Comparison of ENCODE assay signal across 16 mouse cellular contexts in genomic region chr7:98874411-98874951, GRCm38 (mm10). TPM values are rescaled to one million over a fixed set of nuclear protein-coding genes. Genes with fewer than 3 reads are reported as not detected.
A peak's percentile ranks its signal among the peaks of the same experiment; 100 is the strongest.
DNase-seq lines count a peak whose midpoint lies in the region; ATAC-seq and TF ChIP-seq lines count a peak whose summit lies in the region.
"Had no signal": no experiment of that assay in that cellular context is flagged by ENCODE, and none has a peak within 500 bp of the region (broad histone marks: within the 10 kb centered on the region; RNA-seq: fewer than 3 reads in every experiment).

No protein-coding gene starts in this region.

- DNase-seq in liver, adult 2 months (ENCODE audit: extremely low read depth, low read depth, low spot score): peak; percentile 70
- DNase-seq in liver, embryonic 11.5 days (ENCODE audit: low spot score): no peak
- peak; percentile 77 to 81 for DNase-seq in adrenal gland, postnatal 36 days
- no peak for DNase-seq in spleen, postnatal 14 days (ENCODE audit: low spot score in 2 of 2)
- no peak for DNase-seq in urinary bladder, postnatal 14 days (ENCODE audit: low spot score)
- DNase-seq: cerebellum, postnatal 14 days; gastrocnemius, postnatal 14 days; heart, postnatal 14 days; kidney, adult 18-20 months; kidney, postnatal 25 days; layer of hippocampus, adult 9-11 months; left cerebral cortex, postnatal 4 days; right cerebral cortex, postnatal 14 days had no signal

- H3K4me3 ChIP-seq in liver, adult 2 months (ENCODE audit: insufficient read depth, low read depth, low read length): no peak overlapping the region
- no peak overlapping the region for H3K4me3 ChIP-seq in liver, embryonic 11.5 days (ENCODE audit: low read depth, low read length)
- no peak overlapping the region for H3K4me3 ChIP-seq in lung, embryonic 15.5 days
- no peak overlapping the region for H3K4me3 ChIP-seq in kidney, embryonic 16.5 days (ENCODE audit: low read length)

- no peaks in the 10 kb centered on the region for H3K4me1 ChIP-seq in liver, adult 2 months (ENCODE audit: control insufficient read depth, insufficient read depth, low read length)
- H3K4me1 ChIP-seq in liver, embryonic 11.5 days (replicated peaks; ENCODE audit: control insufficient read depth, insufficient read depth, low read length): no peaks in the 10 kb centered on the region
- peaks cover 45% of the 10 kb centered on the region for H3K4me1 ChIP-seq in lung, embryonic 15.5 days
- H3K4me1 ChIP-seq in kidney, embryonic 16.5 days (ENCODE audit: insufficient read depth, low read length): peaks cover 16% of the 10 kb centered on the region; the same call in 1 of the 2 replicates

- no peak overlapping the region for H3K4me2 ChIP-seq in liver, embryonic 11.5 days
- H3K4me2 ChIP-seq in lung, embryonic 15.5 days: no peak overlapping the region
- H3K4me2 ChIP-seq in kidney, embryonic 16.5 days (replicated peaks; ENCODE audit: low read depth, low read length): no peak overlapping the region

- 23% methylated on average over 6 of the region's 6 CpGs for WGBS in liver, adult 2 months
- WGBS in liver, embryonic 11.5 days: 57% methylated on average over 6 of the region's 6 CpGs
- WGBS in lung, embryonic 15.5 days: 35% methylated on average over 6 of the region's 6 CpGs
- 59% methylated on average over 6 of the region's 6 CpGs for WGBS in kidney, embryonic 16.5 days

- no peaks in the 10 kb centered on the region for H3K79me2 ChIP-seq in liver, adult 2 months (ENCODE audit: control insufficient read depth, insufficient read depth, low read length)

- no peaks in the 10 kb centered on the region for H3K36me3 ChIP-seq in liver, adult 2 months (ENCODE audit: control insufficient read depth, insufficient read depth, low read length)
- H3K36me3 ChIP-seq in liver, embryonic 11.5 days (ENCODE audit: control insufficient read depth, insufficient read depth, low read length): no peaks in the 10 kb centered on the region
- H3K36me3 ChIP-seq in lung, embryonic 15.5 days: no peaks in the 10 kb centered on the region
- no peaks in the 10 kb centered on the region for H3K36me3 ChIP-seq in kidney, embryonic 16.5 days (ENCODE audit: insufficient read depth, low read length)
- H3K36me3 ChIP-seq: G1E had no signal

- no peak for TF ChIP-seq POLR2A in liver, adult 2 months (IDR thresholded peaks at IDR 0.05; ENCODE audit: extremely low read depth, insufficient read depth, low read length)

- no peak for ATAC-seq in liver, embryonic 11.5 days (replicated peaks; ENCODE audit: low FRiP score)
- no peak for ATAC-seq in lung, embryonic 15.5 days (ENCODE audit: borderline replicate concordance, extremely low read depth, low FRiP score, low TSS enrichment)
- ATAC-seq in kidney, embryonic 16.5 days (ENCODE audit: low FRiP score, low TSS enrichment): no peak

- H3K27me3 ChIP-seq in liver, adult 2 months (ENCODE audit: control insufficient read depth, insufficient read depth, low read length): no peaks in the 10 kb centered on the region
- no peaks in the 10 kb centered on the region for H3K27me3 ChIP-seq in liver, embryonic 11.5 days (replicated peaks; ENCODE audit: control insufficient read depth, insufficient read depth, low read length)
- H3K27me3 ChIP-seq in lung, embryonic 15.5 days: no peaks in the 10 kb centered on the region
- H3K27me3 ChIP-seq in kidney, embryonic 16.5 days (ENCODE audit: insufficient read depth, low read length): 0 out of 2 replicates have a peak, but pooled peaks cover 3% of the 10 kb centered on the region

- H3K27ac ChIP-seq in liver, adult 2 months (replicated peaks; ENCODE audit: insufficient read depth, low read depth, low read length): no peak overlapping the region
- H3K27ac ChIP-seq in liver, embryonic 11.5 days (ENCODE audit: low read depth, low read length): no peak overlapping the region
- 0 out of 2 replicates have a peak overlapping the region, but pooled peaks have one; percentile 17 for H3K27ac ChIP-seq in lung, embryonic 15.5 days
- no peak overlapping the region for H3K27ac ChIP-seq in kidney, embryonic 16.5 days (ENCODE audit: low read length)

- no peak for TF ChIP-seq CTCF in liver, adult 2 months (IDR thresholded peaks at IDR 0.05; ENCODE audit: low read depth, low read length)

- H3K9me3 ChIP-seq in liver, embryonic 11.5 days (ENCODE audit: control insufficient read depth, low read length): no peaks in the 10 kb centered on the region
- H3K9me3 ChIP-seq in lung, embryonic 15.5 days: no peaks in the 10 kb centered on the region
- no peaks in the 10 kb centered on the region for H3K9me3 ChIP-seq in kidney, embryonic 16.5 days (ENCODE audit: low read length)
- H3K9me3 ChIP-seq: G1E had no signal

- no peak overlapping the region for H3K9ac ChIP-seq in liver, adult 2 months (ENCODE audit: low read depth, low read length)
- H3K9ac ChIP-seq in liver, embryonic 11.5 days (ENCODE audit: low read depth, low read length): no peak overlapping the region
- H3K9ac ChIP-seq in lung, embryonic 15.5 days: no peak overlapping the region
- no peak overlapping the region for H3K9ac ChIP-seq in kidney, embryonic 16.5 days (replicated peaks; ENCODE audit: low read length)

RNA-seq across cellular contexts. Expression of gene Wnt11, which starts 39.6 kb away (rescaled TPM):
- total RNA-seq in liver, adult 2 months (2014; rRNA removed): 0.55 TPM in 1 of 2 replicates, not detected in the other
- 0.21 and 0.52 TPM in 2 replicates for polyA plus RNA-seq in liver, adult 2 months (2012; rRNA removed)
- 7.5 and 8.0 TPM in 2 replicates for polyA plus RNA-seq in liver, embryonic 11.5 days (2014; fragmentation: Nextera tagmentation; extraction: Ambion mirVana)
- 1 to 10 TPM; 2.6 to 3.6 TPM for total RNA-seq in adrenal gland, postnatal 36 days (2021)
- polyA plus RNA-seq in lung, embryonic 15.5 days (2015; fragmentation: Nextera tagmentation; extraction: Ambion mirVana): 18.9 and 19.8 TPM in 2 replicates
- 32.4 and 33.3 TPM in 2 replicates for polyA plus RNA-seq in kidney, embryonic 16.5 days (2015; fragmentation: Nextera tagmentation; extraction: Ambion mirVana)
- total RNA-seq: G1E had no signal
- polyA plus RNA-seq: G1E had no signal

Comparison
In these comparisons a context has a peak if more than half of its experiments do, and no peak if none do; other contexts are left out.
1. DNase-seq: peak in liver, adult 2 months (single experiment) and adrenal gland, postnatal 36 days (2 of 2); none in liver, embryonic 11.5 days (single experiment), spleen, postnatal 14 days (0 of 2) and urinary bladder, postnatal 14 days (single experiment).